Mouse (Mus musculus): ENCODE results near the gene Gch1.

GRCm38 (mm10) chr14:47172073-47172472 lies 17.1 kb downstream of the Gch1 start:
- TF ChIP-seq CTCF (IDR thresholded peaks at IDR 0.05; ENCODE audit: low read depth) (no peak), EP300 (IDR thresholded peaks at IDR 0.05; ENCODE audit: low read depth) (no peak)
